Mouse (Mus musculus) kidney, postnatal 14 days (tissue): ENCODE results near the gene Nfkb2.
A peak's percentile ranks its signal among the peaks of the same experiment; 100 is the strongest.

Experiments used
- DNase-seq: peaks from one replicate; pipeline ENCODE4 v3.0.0; 2022; ENCODE audit warnings: mixed read lengths

Gene Nfkb2

GRCm38 (mm10) chr19:46304216-46304841 lies at the start of gene Nfkb2:
TSS of gene Nfkb2 (plus strand) at chr19:46304320.
- peak; percentile 97 for DNase-seq

GRCm38 (mm10) chr19:46264762-46265161 lies 39.4 kb upstream of the Nfkb2 start:
- no peak for DNase-seq

- no peak for DNase-seq
These were observed 28.8 kb upstream of the Nfkb2 start for GRCm38 (mm10) chr19:46275307-46275706.

- no peak for DNase-seq
These were observed 21.9 kb upstream of the Nfkb2 start for GRCm38 (mm10) chr19:46282081-46282849.

GRCm38 (mm10) chr19:46284686-46285085 lies 19.4 kb upstream of the Nfkb2 start:
- DNase-seq = no peak

- DNase-seq = no peak
These were observed 18.5 kb upstream of the Nfkb2 start for GRCm38 (mm10) chr19:46285631-46286030.

- no peak for DNase-seq
These were observed 18.1 kb upstream of the Nfkb2 start for GRCm38 (mm10) chr19:46286047-46286446.

GRCm38 (mm10) chr19:46286926-46287325 lies 17.2 kb upstream of the Nfkb2 start:
- DNase-seq = no peak

GRCm38 (mm10) chr19:46287566-46287965 lies 16.6 kb upstream of the Nfkb2 start:
- no peak for DNase-seq

- no peak for DNase-seq
These were observed 13.5 kb upstream of the Nfkb2 start for GRCm38 (mm10) chr19:46290535-46291105.

GRCm38 (mm10) chr19:46296938-46297337 lies 7.2 kb upstream of the Nfkb2 start:
- no peak for DNase-seq

GRCm38 (mm10) chr19:46300294-46301045 lies 3.6 kb upstream of the Nfkb2 start:
- no peak for DNase-seq

GRCm38 (mm10) chr19:46302551-46302950 lies 1.6 kb upstream of the Nfkb2 start:
- no peak for DNase-seq

GRCm38 (mm10) chr19:46303251-46304215 lies 587 bp upstream of the Nfkb2 start:
- no peak for DNase-seq

GRCm38 (mm10) chr19:46304908-46305333 lies 801 bp downstream of the Nfkb2 start:
- no peak for DNase-seq

GRCm38 (mm10) chr19:46305432-46306267 lies 1.5 kb downstream of the Nfkb2 start:
- DNase-seq = peak; percentile 95

GRCm38 (mm10) chr19:46306268-46306610 lies 2.1 kb downstream of the Nfkb2 start:
- no peak for DNase-seq

GRCm38 (mm10) chr19:46306751-46307289 lies 2.7 kb downstream of the Nfkb2 start:
- no peak for DNase-seq

GRCm38 (mm10) chr19:46307781-46308180 lies 3.7 kb downstream of the Nfkb2 start:
- no peak for DNase-seq

GRCm38 (mm10) chr19:46308303-46308702 lies 4.2 kb downstream of the Nfkb2 start:
- DNase-seq = no peak
